Mouse (Mus musculus) heart, embryonic 13.5 days (tissue): Measurements from ENCODE around the gene Plppr4. TPM values are rescaled to one million over a fixed set of nuclear protein-coding genes. Genes with fewer than 3 reads are reported as not detected.

Source experiments
- ATAC-seq: fragments of 200-750 bp; cut with Nextera tagmentation; 2 replicates; pipeline ENCODE4 v1.8.0; 2017; ENCODE audit warnings: moderate TSS enrichment; ENCODE audit not compliant: insufficient number of reproducible peaks, low FRiP score, low TSS enrichment; ENCODE audit errors: extremely low read depth
- H3K27ac ChIP-seq: fragments of 300-500 bp; sonication (generic); replicated peaks from 2 replicates; pipeline ENCODE4 v1.5.1; 2015; ENCODE audit warnings: moderate library complexity, mild to moderate bottlenecking, inconsistent platforms
- H3K27me3 ChIP-seq: fragments of 300-500 bp; sonication (generic); replicated peaks from 2 replicates; pipeline ENCODE4 v1.6.1; 2015; ENCODE audit warnings: mild to moderate bottlenecking, inconsistent platforms
- H3K36me3 ChIP-seq: fragments of 300-500 bp; sonication (generic); 2 replicates; pipeline ENCODE4 v1.6.1; 2015; ENCODE audit warnings: mild to moderate bottlenecking, inconsistent platforms
- H3K4me1 ChIP-seq: fragments of 300-500 bp; sonication (generic); 2 replicates; pipeline ENCODE4 v1.6.1; 2015; ENCODE audit warnings: inconsistent platforms
- H3K4me2 ChIP-seq: fragments of 300-500 bp; sonication (generic); 2 replicates; pipeline ENCODE4 v1.6.1; 2015; ENCODE audit warnings: inconsistent platforms, mild to moderate bottlenecking, moderate library complexity
- H3K4me3 ChIP-seq: fragments of 300-500 bp; sonication (generic); 2 replicates; pipeline ENCODE4 v1.5.1; 2015; ENCODE audit warnings: moderate library complexity, mild to moderate bottlenecking, inconsistent platforms
- H3K9ac ChIP-seq: fragments of 300-500 bp; sonication (generic); 2 replicates; pipeline ENCODE4 v1.6.1; 2015; ENCODE audit warnings: inconsistent platforms, mild to moderate bottlenecking, moderate library complexity
- H3K9me3 ChIP-seq: fragments of 300-500 bp; sonication (generic); 2 replicates; pipeline ENCODE4 v1.6.1; 2016; ENCODE audit warnings: inconsistent platforms
- WGBS: fragments of 180-500 bp; shearing (Covaris S2); methylation state at CpG from one replicate; pipeline ENCODE4 v1.1.7; 2015; ENCODE audit warnings: mixed read lengths; 5-methylcytosine and 5-hydroxymethylcytosine counted together
- polyA plus RNA-seq: library from polyadenylated mRNA; unstranded; fragments of >200 nt; fragmentation: Nextera tagmentation; extraction: Ambion mirVana; gene quantifications from 2 replicates; pipeline ENCODE4 v1.2.1, GENCODE M21; 2015

Gene Plppr4
- polyA plus RNA-seq, 1 experiment from 2014 or later, result 0.79 TPM

DNA sequence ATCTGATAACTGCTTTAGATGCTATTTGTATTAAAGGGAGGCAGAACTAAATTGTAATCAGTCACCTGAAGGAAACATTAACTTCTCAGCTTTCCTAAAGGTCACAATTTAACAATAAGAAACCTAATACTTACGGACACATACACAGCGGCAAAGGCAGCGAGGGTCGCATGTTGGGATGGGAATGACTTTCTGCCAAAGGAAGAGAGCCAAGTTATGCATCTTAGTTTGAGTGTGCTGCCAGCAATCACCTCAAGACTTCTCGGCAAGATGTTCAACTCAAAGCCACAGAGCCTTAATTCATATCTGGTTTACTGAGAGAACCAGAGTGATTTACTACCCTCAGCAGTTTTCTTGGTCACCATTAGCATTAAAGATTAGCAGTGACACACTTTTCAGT lies 34.1 kb downstream of the Plppr4 start:
- Histone ChIP-seq H3K9me3 (no peaks in the 10 kb centered on the region), H3K27ac (no peak overlapping the region), H3K36me3 (no peaks in the 10 kb centered on the region), H3K4me3 (no peak overlapping the region), H3K4me2 (no peak overlapping the region), H3K9ac (no peak overlapping the region), H3K4me1 (no peaks in the 10 kb centered on the region), H3K27me3 (no peaks in the 10 kb centered on the region)
- WGBS, result 85% methylated on average over 5 of the region's 5 CpGs
- no peak for ATAC-seq

DNA sequence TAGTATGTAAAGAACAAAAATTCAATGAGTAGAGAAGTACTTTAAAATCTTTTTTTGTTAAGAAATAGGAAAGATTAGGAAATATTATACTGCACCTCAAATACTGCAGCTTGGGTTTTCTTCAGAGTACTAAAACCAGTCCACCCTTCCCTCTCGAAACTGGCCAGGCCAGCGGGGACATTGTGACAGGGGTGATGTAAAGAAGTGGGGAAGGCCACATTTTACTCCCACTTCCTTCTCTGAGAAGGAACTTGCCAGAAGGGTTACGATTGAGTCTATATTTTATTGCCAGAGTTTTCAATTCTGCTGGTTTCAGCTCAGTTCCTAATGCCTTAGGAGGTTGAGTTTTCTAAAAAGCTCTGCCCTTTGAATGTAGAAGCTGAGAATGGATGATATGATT lies 41.0 kb downstream of the Plppr4 start:
- Histone ChIP-seq H3K4me2 (no peak overlapping the region), H3K27ac (no peak overlapping the region), H3K4me3 (no peak overlapping the region), H3K36me3 (no peaks in the 10 kb centered on the region), H3K9me3 (no peaks in the 10 kb centered on the region), H3K9ac (no peak overlapping the region), H3K4me1 (no peaks in the 10 kb centered on the region), H3K27me3 (no peaks in the 10 kb centered on the region)
- no peak for ATAC-seq
- 73% methylated on average over 3 of the region's 3 CpGs for WGBS

DNA sequence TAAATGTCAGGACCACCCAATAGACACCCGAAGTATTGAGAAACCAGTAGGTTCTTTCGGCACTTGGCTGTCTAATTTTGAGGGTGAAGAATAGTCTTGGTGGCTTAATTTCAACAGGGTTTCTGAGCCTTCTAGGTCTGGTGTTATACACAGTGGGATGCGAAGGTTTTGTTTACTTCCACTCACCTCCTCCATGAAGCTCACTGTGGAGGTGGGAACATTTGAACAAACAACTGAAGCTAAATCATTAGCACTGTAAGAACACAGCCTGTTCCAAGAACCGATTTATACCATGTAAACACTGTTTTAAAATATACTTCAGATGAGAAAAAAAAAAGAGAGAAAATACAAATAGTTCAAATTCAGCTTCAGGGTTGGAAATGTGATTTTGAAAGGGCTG lies 47.3 kb downstream of the Plppr4 start:
- Histone ChIP-seq H3K9me3 (no peaks in the 10 kb centered on the region), H3K27ac (no peak overlapping the region), H3K4me1 (no peaks in the 10 kb centered on the region), H3K9ac (no peak overlapping the region), H3K27me3 (no peaks in the 10 kb centered on the region), H3K4me3 (no peak overlapping the region), H3K4me2 (no peak overlapping the region), H3K36me3 (no peaks in the 10 kb centered on the region)
- 76% methylated on average over 4 of the region's 4 CpGs for WGBS
- no peak for ATAC-seq

DNA sequence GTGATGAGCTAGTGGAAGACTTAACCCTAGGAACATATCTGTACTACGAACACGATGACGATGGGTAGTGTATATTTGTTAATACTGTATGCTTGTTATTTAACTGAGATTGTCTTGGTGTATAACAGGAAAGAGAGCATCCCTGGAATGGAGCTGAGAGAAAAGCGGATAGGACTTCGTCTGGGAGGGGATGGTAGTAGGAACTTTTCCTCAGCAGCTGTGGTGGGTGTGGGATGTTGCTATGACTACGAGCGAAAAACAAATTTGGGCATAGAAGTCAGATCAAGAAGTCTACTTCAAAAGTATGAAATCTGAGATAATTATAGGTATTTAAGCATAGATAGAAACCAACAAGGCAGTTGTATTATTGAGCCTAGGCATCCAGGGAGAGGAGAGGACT lies 48.6 kb downstream of the Plppr4 start:
- Histone ChIP-seq H3K4me2 (no peak overlapping the region), H3K4me3 (no peak overlapping the region), H3K9ac (no peak overlapping the region), H3K27ac (no peak overlapping the region), H3K36me3 (no peaks in the 10 kb centered on the region), H3K4me1 (no peaks in the 10 kb centered on the region), H3K9me3 (no peaks in the 10 kb centered on the region), H3K27me3 (no peaks in the 10 kb centered on the region)
- ATAC-seq, result no peak
- WGBS, result 85% methylated on average over 7 of the region's 7 CpGs

DNA sequence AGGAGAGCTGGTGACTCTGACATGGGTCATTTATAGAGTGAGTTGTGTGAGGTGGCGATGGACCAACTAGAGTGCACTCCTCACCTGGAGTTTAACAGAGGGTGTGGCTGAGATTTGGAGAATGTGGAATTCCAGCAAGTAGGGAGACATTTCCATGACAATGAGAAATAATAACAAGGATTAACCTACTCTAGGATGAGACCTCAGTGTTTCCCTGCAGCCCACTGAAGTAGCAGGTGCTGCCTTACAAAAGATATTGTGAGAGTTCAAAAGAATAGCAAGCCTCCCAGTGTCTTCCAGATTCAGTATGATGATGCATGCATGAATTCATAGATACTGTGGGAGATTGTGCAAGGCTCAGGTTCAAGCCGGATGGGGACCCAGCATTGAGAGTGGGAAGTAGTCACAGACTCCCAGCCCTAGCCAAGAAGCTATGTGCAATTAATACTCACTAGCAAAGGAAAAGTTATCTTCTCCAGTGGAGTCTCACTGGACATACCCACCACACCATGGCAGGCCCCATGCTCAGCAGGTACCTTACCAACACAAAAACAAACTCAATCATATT lies 49.8 kb downstream of the Plppr4 start:
- 83% methylated on average over 2 of the region's 2 CpGs for WGBS
- no peak overlapping the region for H3K4me2 ChIP-seq
- no peaks in the 10 kb centered on the region for H3K4me1 ChIP-seq
- no peak overlapping the region for H3K9ac ChIP-seq
- no peak overlapping the region for H3K27ac ChIP-seq
- H3K36me3 ChIP-seq, result no peaks in the 10 kb centered on the region
- no peak for ATAC-seq
- no peaks in the 10 kb centered on the region for H3K27me3 ChIP-seq
- no peaks in the 10 kb centered on the region for H3K9me3 ChIP-seq
- H3K4me3 ChIP-seq, result no peak overlapping the region

DNA sequence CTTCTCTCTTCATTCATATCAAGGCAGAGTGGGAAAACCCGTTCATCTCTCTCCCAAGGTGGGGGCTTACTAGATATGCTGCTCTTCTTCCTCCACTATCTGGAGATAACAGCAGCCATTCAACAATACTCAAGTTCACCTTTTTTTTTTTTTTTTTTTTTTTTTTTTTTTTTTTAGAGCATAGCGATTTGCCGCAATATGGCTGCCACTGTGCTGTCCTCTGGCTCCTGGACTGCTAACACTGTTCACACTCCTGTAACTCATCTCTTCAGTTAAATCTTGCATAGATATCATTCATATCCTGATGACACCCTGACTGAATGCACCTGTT lies 51.1 kb downstream of the Plppr4 start:
- H3K27ac ChIP-seq, result no peak overlapping the region
- no peaks in the 10 kb centered on the region for H3K4me1 ChIP-seq
- no peaks in the 10 kb centered on the region for H3K27me3 ChIP-seq
- no peaks in the 10 kb centered on the region for H3K36me3 ChIP-seq
- ATAC-seq, result no peak
- H3K9ac ChIP-seq, result no peak overlapping the region
- no peaks in the 10 kb centered on the region for H3K9me3 ChIP-seq
- H3K4me2 ChIP-seq, result no peak overlapping the region
- no peak overlapping the region for H3K4me3 ChIP-seq
- 90% methylated on average over 3 of the region's 3 CpGs for WGBS

DNA sequence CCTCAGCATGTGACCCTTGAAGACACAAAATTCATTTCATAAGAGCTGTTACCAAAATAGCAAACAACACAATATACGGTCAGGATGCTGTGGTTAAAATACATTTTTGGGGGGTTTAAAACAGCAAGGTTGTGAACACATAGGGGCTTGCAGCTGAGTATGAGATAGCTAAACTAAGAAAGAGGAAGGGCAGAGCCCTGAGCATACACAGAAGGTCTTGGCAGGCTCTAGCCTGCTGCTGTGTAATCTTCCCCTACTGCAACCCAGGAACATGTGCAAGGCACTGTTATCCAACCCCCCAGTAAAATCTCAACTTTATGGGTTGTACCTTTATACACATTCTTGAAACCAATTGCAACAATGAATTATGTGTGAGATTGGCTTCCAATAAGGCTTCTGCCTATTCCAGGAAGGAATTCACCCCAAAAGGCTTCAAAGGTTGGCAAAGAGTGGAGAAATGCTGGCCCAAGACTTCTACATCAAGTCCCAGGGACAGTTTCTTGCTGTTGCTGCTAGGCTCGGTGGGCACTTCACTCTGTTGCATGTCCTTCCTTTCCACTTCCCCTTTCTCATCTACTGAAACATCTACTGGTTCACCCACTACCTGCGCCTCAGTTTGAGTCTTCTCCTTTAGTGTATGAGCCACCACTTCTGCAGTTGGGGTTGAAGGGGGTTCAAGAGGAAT lies 51.6 kb downstream of the Plppr4 start:
- Histone ChIP-seq H3K36me3 (no peaks in the 10 kb centered on the region), H3K4me1 (no peaks in the 10 kb centered on the region), H3K27me3 (no peaks in the 10 kb centered on the region), H3K9ac (no peak overlapping the region), H3K9me3 (no peaks in the 10 kb centered on the region), H3K27ac (no peak overlapping the region), H3K4me3 (no peak overlapping the region), H3K4me2 (no peak overlapping the region)
- 77% methylated on average over 3 of the region's 3 CpGs for WGBS
- no peak for ATAC-seq

DNA sequence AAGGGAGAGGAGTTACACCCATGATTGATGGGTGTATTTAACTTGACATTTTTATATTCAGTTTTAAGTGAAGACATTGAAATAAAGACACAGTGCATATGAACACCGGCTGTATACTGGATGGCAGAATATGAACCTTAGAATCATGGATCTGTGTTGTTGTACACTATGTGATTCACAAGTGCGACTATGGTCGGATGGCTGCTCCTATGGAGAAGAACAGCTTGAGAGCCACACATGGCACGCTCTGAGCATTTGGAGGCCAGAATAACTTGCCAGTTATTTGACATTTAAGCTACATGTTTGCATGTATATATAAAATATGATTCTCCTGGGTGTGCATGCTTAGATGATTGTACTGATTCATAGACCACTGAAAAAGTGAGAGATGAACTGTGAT lies 53.1 kb downstream of the Plppr4 start:
- WGBS, result 82% methylated on average over 4 of the region's 4 CpGs
- Histone ChIP-seq H3K27me3 (no peaks in the 10 kb centered on the region), H3K9me3 (no peaks in the 10 kb centered on the region), H3K4me2 (no peak overlapping the region), H3K9ac (no peak overlapping the region), H3K4me3 (no peak overlapping the region), H3K36me3 (no peaks in the 10 kb centered on the region), H3K27ac (no peak overlapping the region), H3K4me1 (no peaks in the 10 kb centered on the region)
- ATAC-seq, result no peak

DNA sequence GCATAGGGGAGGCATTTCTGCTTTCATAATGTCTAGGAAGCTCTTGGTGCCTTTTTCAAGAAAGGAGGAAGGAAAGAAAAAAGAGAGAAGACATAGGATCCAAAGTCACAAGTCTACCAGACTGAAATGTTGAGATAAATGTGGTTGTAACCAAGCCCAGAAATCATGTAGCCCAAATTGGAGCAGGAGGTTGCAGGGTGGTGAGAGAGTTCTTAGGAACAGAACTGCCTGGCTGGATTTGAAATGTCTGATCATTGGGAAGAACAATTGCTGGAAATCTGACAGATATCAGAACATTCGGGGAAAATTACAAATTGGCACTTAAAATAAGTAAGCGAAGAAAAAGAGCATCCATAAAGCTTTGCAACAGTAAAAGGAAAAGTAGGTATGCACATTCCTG lies 56.6 kb downstream of the Plppr4 start:
- H3K4me1 ChIP-seq, result no peaks in the 10 kb centered on the region
- H3K27me3 ChIP-seq, result no peaks in the 10 kb centered on the region
- H3K4me3 ChIP-seq, result no peak overlapping the region
- no peak overlapping the region for H3K9ac ChIP-seq
- no peak overlapping the region for H3K4me2 ChIP-seq
- ATAC-seq, result no peak
- H3K27ac ChIP-seq, result no peak overlapping the region
- H3K9me3 ChIP-seq, result no peaks in the 10 kb centered on the region
- WGBS, result 63% methylated on average over 2 of the region's 2 CpGs
- H3K36me3 ChIP-seq, result no peaks in the 10 kb centered on the region

DNA sequence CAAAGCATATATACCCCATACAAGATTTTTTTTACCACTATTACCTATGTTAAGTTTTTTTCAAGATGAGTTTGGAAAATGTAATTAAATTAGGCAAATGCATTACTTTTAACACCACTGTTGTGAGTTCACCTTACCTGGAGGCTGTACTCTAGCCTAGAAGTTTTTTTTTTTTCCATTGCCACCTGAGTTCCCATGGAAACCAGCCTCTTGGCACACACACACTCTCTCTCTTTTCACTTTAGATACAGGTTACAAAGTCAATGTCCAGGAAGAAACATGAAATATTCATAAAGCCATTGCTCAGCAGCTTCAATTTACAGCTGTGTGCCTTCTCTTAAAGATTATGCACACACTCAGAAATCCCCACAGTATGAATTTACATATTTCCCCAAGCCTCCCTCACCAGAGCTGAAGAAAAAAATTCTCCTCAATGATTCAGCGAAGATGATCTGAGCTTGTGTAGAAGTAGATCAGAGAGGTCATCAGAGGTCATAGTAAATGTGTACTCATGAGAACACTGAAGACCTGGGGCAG lies 59.9 kb downstream of the Plppr4 start:
- Histone ChIP-seq H3K27ac (no peak overlapping the region), H3K4me1 (no peaks in the 10 kb centered on the region), H3K9me3 (no peaks in the 10 kb centered on the region), H3K4me3 (no peak overlapping the region), H3K4me2 (no peak overlapping the region), H3K27me3 (no peaks in the 10 kb centered on the region), H3K9ac (no peak overlapping the region), H3K36me3 (no peaks in the 10 kb centered on the region)
- WGBS, result 55% methylated on average over 1 of the region's 1 CpGs
- no peak for ATAC-seq

DNA sequence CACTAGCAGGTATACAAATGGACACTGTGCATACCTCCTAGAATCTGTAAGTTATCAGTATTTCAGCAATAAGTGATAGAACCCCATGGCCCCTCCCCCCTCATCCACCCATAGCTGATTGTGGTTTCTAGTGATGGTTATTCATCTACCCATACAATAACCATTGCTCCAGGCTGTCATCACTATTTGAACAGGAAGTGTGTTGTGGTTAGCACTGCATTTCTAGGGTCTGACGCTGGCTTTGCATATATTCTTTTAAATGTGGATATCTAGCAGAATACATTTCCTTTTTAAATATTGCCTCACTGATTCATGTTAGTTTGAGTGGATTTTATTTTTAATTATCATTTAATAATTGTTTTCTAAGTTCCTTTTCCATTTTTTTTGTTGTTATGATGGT lies 62.9 kb downstream of the Plppr4 start:
- H3K4me2 ChIP-seq, result no peak overlapping the region
- no peaks in the 10 kb centered on the region for H3K27me3 ChIP-seq
- H3K4me1 ChIP-seq, result no peaks in the 10 kb centered on the region
- H3K9ac ChIP-seq, result no peak overlapping the region
- H3K4me3 ChIP-seq, result no peak overlapping the region
- H3K36me3 ChIP-seq, result no peaks in the 10 kb centered on the region
- ATAC-seq, result no peak
- no peaks in the 10 kb centered on the region for H3K9me3 ChIP-seq
- WGBS, result 77% methylated on average over 1 of the region's 1 CpGs
- H3K27ac ChIP-seq, result no peak overlapping the region

DNA sequence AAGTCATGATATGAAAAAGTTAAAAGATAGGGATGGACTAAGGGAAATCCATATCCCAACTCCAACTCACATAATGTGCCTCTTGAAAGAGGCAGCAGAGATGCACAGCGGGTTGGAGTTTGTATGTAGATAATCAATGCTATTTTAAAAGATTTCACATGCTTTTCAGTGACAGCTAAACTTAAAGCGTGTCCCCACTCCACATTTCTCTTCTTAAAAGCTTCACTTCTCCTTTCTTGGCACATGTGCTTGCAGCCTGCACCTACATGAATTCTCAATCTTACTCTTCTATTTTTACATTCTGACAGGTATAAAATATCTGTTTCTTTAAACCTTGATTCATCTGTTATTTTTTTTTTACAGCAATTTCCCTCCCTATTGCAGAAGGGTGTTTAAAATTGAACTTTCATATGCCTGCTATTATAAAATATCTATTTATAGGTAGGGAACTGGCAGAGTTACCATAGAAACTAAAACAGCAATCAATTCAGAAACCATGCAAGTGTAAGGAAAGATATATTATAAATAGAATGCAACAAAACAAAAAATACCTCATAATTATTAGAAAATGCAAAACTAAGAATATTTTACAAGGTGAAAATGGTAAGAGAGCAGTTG lies 66.3 kb downstream of the Plppr4 start:
- 71% methylated on average over 2 of the region's 2 CpGs for WGBS

More for the DNA sequence above, 66.3 kb downstream of the Plppr4 start:
- Histone ChIP-seq H3K36me3 (no peaks in the 10 kb centered on the region), H3K4me1 (no peaks in the 10 kb centered on the region), H3K4me3 (no peak overlapping the region), H3K27me3 (no peaks in the 10 kb centered on the region), H3K9me3 (no peaks in the 10 kb centered on the region), H3K4me2 (no peak overlapping the region), H3K9ac (no peak overlapping the region), H3K27ac (no peak overlapping the region)
- ATAC-seq, result no peak
